Mouse (Mus musculus): ENCODE results near the gene Sh3d21. TPM values are rescaled to one million over a fixed set of nuclear protein-coding genes. Genes with fewer than 3 reads are reported as not detected.

Gene Sh3d21
- polyA plus RNA-seq, 2 experiments, result 8.5 to 10.9 TPM

DNA sequence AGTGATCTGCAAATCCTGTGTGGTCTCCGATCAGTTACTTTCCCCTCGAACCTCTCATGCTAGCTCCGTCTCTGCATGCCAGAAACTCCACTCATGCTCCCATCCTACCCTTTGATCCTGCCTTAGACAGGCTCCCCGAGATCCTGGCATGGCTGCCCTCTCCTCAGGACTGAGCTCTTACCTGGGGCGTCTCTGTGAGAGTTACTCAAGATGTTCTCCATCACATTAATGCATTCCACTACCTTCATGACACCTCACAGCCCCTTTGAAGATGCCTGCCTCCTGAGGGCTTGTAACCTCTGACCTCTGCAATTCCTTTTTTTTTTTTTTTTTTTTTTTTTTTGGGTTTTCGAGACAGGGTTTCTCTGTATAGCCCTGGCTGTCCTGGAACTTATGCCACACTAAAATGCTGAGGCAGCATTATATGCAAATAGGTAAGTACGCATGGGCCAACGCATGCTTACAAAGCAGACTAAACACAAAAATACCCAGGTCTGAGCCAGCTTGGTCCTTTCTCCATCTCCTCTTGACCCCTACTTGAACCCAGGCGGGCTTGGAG lies 16.2 kb downstream of the Sh3d21 start:
- H3K4me2 ChIP-seq (replicated peaks; ENCODE audit: low read depth, low read length, severe bottlenecking), result peak overlapping the region; percentile 98
- H3K27ac ChIP-seq (replicated peaks; ENCODE audit: low read depth, low read length), result peak overlapping the region; percentile 94
- peaks cover 38% of the 10 kb centered on the region for H3K4me1 ChIP-seq (ENCODE audit: control insufficient read depth, insufficient read depth, low read length)
- peaks cover 18% of the 10 kb centered on the region for H3K36me3 ChIP-seq (ENCODE audit: control insufficient read depth, insufficient read depth, low read length)
- DNase-seq (ENCODE audit: low spot score) (no peak), ATAC-seq (ENCODE audit: low FRiP score, low read depth) (no peak)
- H3K9me3 ChIP-seq (ENCODE audit: control insufficient read depth, low read length), result no peaks in the 10 kb centered on the region
- H3K9ac ChIP-seq (ENCODE audit: low read depth, low read length, severe bottlenecking), result no peak overlapping the region
- H3K27me3 ChIP-seq (ENCODE audit: control insufficient read depth, insufficient read depth, low read length), result no peaks in the 10 kb centered on the region
- 22% methylated on average over 9 of the region's 9 CpGs for WGBS
- TF ChIP-seq POLR2A (IDR thresholded peaks at IDR 0.05; ENCODE audit: borderline replicate concordance, extremely low read depth, insufficient read depth, insufficient read length), result no peak
- peak overlapping the region; percentile 72; the same call in 1 of the 2 replicates for H3K4me3 ChIP-seq (replicated peaks; ENCODE audit: low read length)

GRCm38 (mm10) chr4:126145396-126145795 lies 17.9 kb downstream of the Sh3d21 start:
- no peak for ATAC-seq (ENCODE audit: low FRiP score, low read depth)
- peaks cover 26% of the 10 kb centered on the region for H3K4me1 ChIP-seq (ENCODE audit: control insufficient read depth, insufficient read depth, low read length)
- WGBS, result 49% methylated on average over 3 of the region's 4 CpGs
- no peak overlapping the region for H3K27ac ChIP-seq (replicated peaks; ENCODE audit: low read depth, low read length)
- H3K4me2 ChIP-seq (replicated peaks; ENCODE audit: low read depth, low read length, severe bottlenecking), result no peak overlapping the region
- no peak for TF ChIP-seq POLR2A (IDR thresholded peaks at IDR 0.05; ENCODE audit: borderline replicate concordance, extremely low read depth, insufficient read depth, insufficient read length)
- no peaks in the 10 kb centered on the region for H3K27me3 ChIP-seq (ENCODE audit: control insufficient read depth, insufficient read depth, low read length)
- no peak overlapping the region for H3K9ac ChIP-seq (ENCODE audit: low read depth, low read length, severe bottlenecking)
- DNase-seq (ENCODE audit: low spot score), result no peak
- H3K36me3 ChIP-seq (ENCODE audit: control insufficient read depth, insufficient read depth, low read length), result peaks cover 13% of the 10 kb centered on the region
- no peak overlapping the region for H3K4me3 ChIP-seq (replicated peaks; ENCODE audit: low read length)
- no peaks in the 10 kb centered on the region for H3K9me3 ChIP-seq (ENCODE audit: control insufficient read depth, low read length)

DNA sequence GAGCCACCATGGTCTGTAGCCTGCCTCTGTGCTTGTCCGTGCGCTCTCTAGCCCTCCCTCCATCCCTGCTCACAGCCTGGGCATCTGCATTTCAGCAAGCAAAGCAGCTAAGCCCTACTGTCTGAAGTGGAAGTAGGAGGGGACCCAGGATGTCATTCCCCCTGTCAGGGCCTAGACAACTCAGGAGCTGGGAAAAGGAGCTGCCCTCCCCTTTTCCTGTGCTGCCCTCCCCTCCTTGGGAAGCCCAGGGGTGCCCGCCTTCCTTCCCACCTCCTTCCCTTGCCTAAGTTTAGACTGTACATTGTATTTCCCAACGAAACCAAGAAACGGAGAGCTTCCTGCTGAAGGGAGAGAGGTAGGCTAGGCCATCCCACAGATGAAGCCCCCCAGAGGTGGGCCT lies 22.3 kb downstream of the Sh3d21 start:
- Histone ChIP-seq H3K9ac (ENCODE audit: low read depth, low read length, severe bottlenecking) (peak overlapping the region; percentile 4; the same call in 1 of the 2 replicates), H3K27me3 (ENCODE audit: control insufficient read depth, insufficient read depth, low read length) (no peaks in the 10 kb centered on the region), H3K36me3 (ENCODE audit: control insufficient read depth, insufficient read depth, low read length) (peaks cover 50% of the 10 kb centered on the region), H3K27ac (replicated peaks; ENCODE audit: low read depth, low read length) (no peak overlapping the region), H3K4me3 (replicated peaks; ENCODE audit: low read length) (no peak overlapping the region), H3K9me3 (ENCODE audit: control insufficient read depth, low read length) (no peaks in the 10 kb centered on the region), H3K4me2 (replicated peaks; ENCODE audit: low read depth, low read length, severe bottlenecking) (no peak overlapping the region), H3K4me1 (ENCODE audit: control insufficient read depth, insufficient read depth, low read length) (no peaks in the 10 kb centered on the region)
- DNase-seq (ENCODE audit: low spot score) (no peak), ATAC-seq (ENCODE audit: low FRiP score, low read depth) (no peak)
- no peak for TF ChIP-seq POLR2A (IDR thresholded peaks at IDR 0.05; ENCODE audit: borderline replicate concordance, extremely low read depth, insufficient read depth, insufficient read length)
- WGBS, result 89% methylated on average over 4 of the region's 5 CpGs

- no peaks in the 10 kb centered on the region for H3K9me3 ChIP-seq (ENCODE audit: control insufficient read depth, low read length)
- H3K27ac ChIP-seq (replicated peaks; ENCODE audit: low read depth, low read length), result no peak overlapping the region
- H3K4me1 ChIP-seq (ENCODE audit: control insufficient read depth, insufficient read depth, low read length), result peaks cover 5% of the 10 kb centered on the region; the same call in 1 of the 2 replicates
- no peak for ATAC-seq (ENCODE audit: low FRiP score, low read depth)
- WGBS, result 91% methylated on average over 3 of the region's 4 CpGs
- no peak for DNase-seq (ENCODE audit: low spot score)
- no peak for TF ChIP-seq POLR2A (IDR thresholded peaks at IDR 0.05; ENCODE audit: borderline replicate concordance, extremely low read depth, insufficient read depth, insufficient read length)
- no peaks in the 10 kb centered on the region for H3K27me3 ChIP-seq (ENCODE audit: control insufficient read depth, insufficient read depth, low read length)
- H3K4me2 ChIP-seq (replicated peaks; ENCODE audit: low read depth, low read length, severe bottlenecking), result no peak overlapping the region
- H3K4me3 ChIP-seq (replicated peaks; ENCODE audit: low read length), result no peak overlapping the region
- H3K9ac ChIP-seq (ENCODE audit: low read depth, low read length, severe bottlenecking), result no peak overlapping the region
- H3K36me3 ChIP-seq (ENCODE audit: control insufficient read depth, insufficient read depth, low read length), result peaks cover 65% of the 10 kb centered on the region
Measured at GRCm38 (mm10) chr4:126137773-126138172, 25.5 kb downstream of the Sh3d21 start.

- H3K4me3 ChIP-seq (replicated peaks; ENCODE audit: low read length), result no peak overlapping the region
- TF ChIP-seq POLR2A (IDR thresholded peaks at IDR 0.05; ENCODE audit: borderline replicate concordance, extremely low read depth, insufficient read depth, insufficient read length), result no peak
- no peak overlapping the region for H3K4me2 ChIP-seq (replicated peaks; ENCODE audit: low read depth, low read length, severe bottlenecking)
- DNase-seq (ENCODE audit: low spot score), result no peak
- H3K4me1 ChIP-seq (ENCODE audit: control insufficient read depth, insufficient read depth, low read length), result peaks cover 29% of the 10 kb centered on the region
- no peaks in the 10 kb centered on the region for H3K9me3 ChIP-seq (ENCODE audit: control insufficient read depth, low read length)
- no peaks in the 10 kb centered on the region for H3K27me3 ChIP-seq (ENCODE audit: control insufficient read depth, insufficient read depth, low read length)
- no peak overlapping the region for H3K27ac ChIP-seq (replicated peaks; ENCODE audit: low read depth, low read length)
- WGBS, result 71% methylated on average over 4 of the region's 4 CpGs
- no peak overlapping the region for H3K9ac ChIP-seq (ENCODE audit: low read depth, low read length, severe bottlenecking)
- H3K36me3 ChIP-seq (ENCODE audit: control insufficient read depth, insufficient read depth, low read length), result peaks cover 55% of the 10 kb centered on the region
- ATAC-seq (ENCODE audit: low FRiP score, low read depth), result no peak
Measured at GRCm38 (mm10) chr4:126134639-126135038, 28.7 kb downstream of the Sh3d21 start.
